Mouse (Mus musculus) liver, adult 10 weeks (tissue): Measurements from ENCODE around the gene Tmprss2. TPM values are rescaled to one million over a fixed set of nuclear protein-coding genes. Genes with fewer than 3 reads are reported as not detected.

Experiments used
- polyA plus RNA-seq: library from polyadenylated mRNA; stranded (reverse); fragments of 350-450 nt; fragmentation: Illumina TruSeq; extraction: RNeasy Lipid Tissue Mini Kit (QIAGEN cat#74804); gene quantifications from one replicate; pipeline ENCODE4 v1.2.3, GENCODE M21; 2014; ENCODE audit warnings: low read depth, low replicate concordance

Tmprss2 gene
- polyA plus RNA-seq: 3.5 TPM

DNA sequence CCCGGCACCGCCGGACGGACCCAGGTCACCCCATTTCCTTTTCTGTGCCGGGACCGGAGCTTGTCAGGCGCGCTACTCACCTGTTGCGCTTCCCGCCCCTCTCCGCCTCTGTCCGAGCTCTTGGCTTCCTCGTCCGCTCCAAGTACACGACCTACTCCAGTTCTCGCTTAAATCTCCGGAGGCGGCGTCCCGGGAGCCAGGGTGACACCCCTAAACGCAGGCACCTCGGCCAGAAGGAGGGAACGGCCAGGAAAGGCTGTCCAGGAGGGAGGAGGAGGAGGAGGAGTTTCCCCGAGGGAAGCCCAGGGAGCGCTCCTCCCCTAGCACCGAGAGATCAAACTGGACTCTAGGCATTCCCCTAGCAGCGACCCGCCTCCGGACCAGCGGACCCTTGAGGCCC, at the start of gene Tmprss2:
Tmprss2 (minus strand) TSS at position 257 of the 400 bp plus-strand sequence.

Other genes starting within 250 kb of the Tmprss2 start
- gene Mx1, start 148.3 kb downstream of the Tmprss2 start, polyA plus RNA-seq: 2.7 TPM
- not detected for gene Fam3b, start 96.4 kb downstream of the Tmprss2 start, polyA plus RNA-seq
- 1.8 TPM for gene Ripk4, start 152.6 kb upstream of the Tmprss2 start, polyA plus RNA-seq
- 2.0 TPM for gene Prdm15, start 240.7 kb upstream of the Tmprss2 start, polyA plus RNA-seq